Mouse (Mus musculus) embryonic facial prominence, embryonic 15.5 days (tissue): ENCODE results near the gene A630076J17Rik. TPM values are rescaled to one million over a fixed set of nuclear protein-coding genes. Genes with fewer than 3 reads are reported as not detected.
A peak's percentile ranks its signal among the peaks of the same experiment; 100 is the strongest.

Experiments used
- ATAC-seq: fragments of 200-750 bp; cut with Nextera tagmentation; 2 replicates; pipeline ENCODE4 v1.8.0; 2017; ENCODE audit warnings: low read depth, moderate TSS enrichment; ENCODE audit not compliant: insufficient number of reproducible peaks, low FRiP score, low TSS enrichment
- H3K27ac ChIP-seq: fragments of 300-500 bp; sonication (generic); replicated peaks from 2 replicates; pipeline ENCODE4 v1.5.1; 2015; ENCODE audit warnings: mild to moderate bottlenecking, inconsistent platforms
- H3K27me3 ChIP-seq: fragments of 300-500 bp; sonication (generic); 2 replicates; pipeline ENCODE4 v1.6.1; 2015; ENCODE audit warnings: inconsistent platforms
- H3K36me3 ChIP-seq: fragments of 300-500 bp; sonication (generic); 2 replicates; pipeline ENCODE4 v1.6.1; 2015; ENCODE audit warnings: mild to moderate bottlenecking, inconsistent platforms
- H3K4me1 ChIP-seq: fragments of 300-500 bp; sonication (generic); 2 replicates; pipeline ENCODE4 v1.6.1; 2015; ENCODE audit warnings: inconsistent platforms
- H3K4me2 ChIP-seq: fragments of 300-500 bp; sonication (generic); replicated peaks from 2 replicates; pipeline ENCODE4 v1.6.1; 2015; ENCODE audit warnings: mild to moderate bottlenecking, inconsistent platforms
- H3K4me3 ChIP-seq: fragments of 300-500 bp; sonication (generic); replicated peaks from 2 replicates; pipeline ENCODE4 v1.5.1; 2015; ENCODE audit warnings: mild to moderate bottlenecking, inconsistent platforms
- H3K9ac ChIP-seq: fragments of 300-500 bp; sonication (generic); 2 replicates; pipeline ENCODE4 v1.6.1; 2015; ENCODE audit warnings: inconsistent platforms
- H3K9me3 ChIP-seq: fragments of 300-500 bp; sonication (generic); replicated peaks from 2 replicates; pipeline ENCODE4 v1.6.1; 2016; ENCODE audit warnings: inconsistent platforms
- WGBS: fragments of 180-500 bp; shearing (Covaris S2); methylation state at CpG from one replicate; pipeline ENCODE4 v1.1.7; 2015; 5-methylcytosine and 5-hydroxymethylcytosine counted together
- polyA plus RNA-seq: library from polyadenylated mRNA; unstranded; fragments of >200 nt; fragmentation: Nextera tagmentation; extraction: Ambion mirVana; gene quantifications from 2 replicates; pipeline ENCODE4 v1.2.1, GENCODE M21; 2015

A630076J17Rik gene
- polyA plus RNA-seq, 1 experiment from 2014 or later = not detected

- Histone ChIP-seq H3K27ac (no peak overlapping the region), H3K36me3 (no peaks in the 10 kb centered on the region), H3K9ac (no peak overlapping the region), H3K4me1 (peaks cover 15% of the 10 kb centered on the region), H3K27me3 (no peaks in the 10 kb centered on the region), H3K4me2 (no peak overlapping the region), H3K4me3 (no peak overlapping the region), H3K9me3 (no peaks in the 10 kb centered on the region)
- no peak for ATAC-seq
- 81% methylated on average over 3 of the region's 3 CpGs for WGBS
Measured at GRCm38 (mm10) chr3:107276626-107277025, 46.2 kb downstream of the A630076J17Rik start.

DNA sequence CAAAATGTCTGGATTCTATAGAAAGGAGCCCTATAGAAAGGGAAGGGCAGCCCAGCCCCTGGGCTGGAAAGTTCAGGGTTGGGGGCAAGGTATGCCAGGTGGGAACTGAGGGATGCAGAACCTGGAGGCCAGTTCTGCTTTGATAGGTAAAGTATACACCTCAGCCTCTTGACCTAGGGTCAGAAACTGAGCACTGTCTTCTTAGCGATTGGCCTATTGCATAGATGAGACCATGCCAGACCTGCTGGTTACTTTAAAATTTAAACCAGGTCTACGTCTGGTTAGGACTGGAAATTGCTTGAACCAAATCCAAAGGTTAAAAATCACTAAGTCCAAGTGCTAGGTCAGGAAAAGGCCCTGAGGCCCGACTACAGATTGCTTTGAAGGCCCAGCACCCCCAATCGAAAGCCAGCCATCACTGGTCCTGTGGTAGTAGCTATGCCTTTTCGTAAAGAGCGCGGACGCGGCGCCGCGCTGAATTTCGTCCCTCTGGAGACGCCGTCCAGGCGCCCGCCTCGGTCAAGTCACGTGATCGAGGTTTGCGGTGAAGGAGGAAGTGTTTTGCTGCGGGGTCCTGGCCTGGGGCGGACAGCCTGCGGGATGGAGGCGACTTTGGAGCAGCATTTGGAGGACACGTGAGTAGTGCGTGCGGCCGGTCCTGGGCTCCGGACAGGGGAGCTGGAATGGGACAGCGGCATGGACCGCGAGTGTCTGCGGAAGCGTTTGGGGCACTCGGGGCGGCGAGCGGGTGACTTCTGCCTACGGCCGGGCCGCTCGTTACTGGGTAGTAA lies 48.3 kb downstream of the A630076J17Rik start, which contains the start of gene Lamtor5:
Gene Lamtor5 (plus strand): TSS at position 380 of the 791 bp plus-strand sequence.
- Histone ChIP-seq H3K4me3 (peak within 1 kb of the TSS; percentile 85), H3K9me3 (no peaks in the 10 kb centered on the region), H3K9ac (peak within 1 kb of the TSS; percentile 85), H3K4me2 (peak within 1 kb of the TSS; percentile 62), H3K4me1 (peaks cover 15% of the 10 kb centered on the region), H3K27me3 (no peaks in the 10 kb centered on the region), H3K36me3 (peaks cover 16% of the 10 kb centered on the region), H3K27ac (no peak within 1 kb of the TSS)
- 2% methylated on average over 43 of the region's 43 CpGs for WGBS
- ATAC-seq = peak; percentile 84

Other genes starting within 250 kb of the A630076J17Rik start
- gene Kcna3, start 194.4 kb upstream of the A630076J17Rik start, polyA plus RNA-seq = 1.0 and 1.7 TPM in 2 replicates
- gene Kcna2, start 129.5 kb upstream of the A630076J17Rik start, polyA plus RNA-seq = 0.35 TPM in 2 replicates
- gene Kcna10, start 47.6 kb upstream of the A630076J17Rik start, polyA plus RNA-seq = not detected in 2 replicates
- 0.21 TPM in 1 of 2 replicates, not detected in the other for gene Cym, start 8.9 kb upstream of the A630076J17Rik start, polyA plus RNA-seq
- gene Prok1, start 9.1 kb downstream of the A630076J17Rik start, polyA plus RNA-seq = not detected in 2 replicates
- gene Lamtor5, start 48.2 kb downstream of the A630076J17Rik start, polyA plus RNA-seq = 184 and 198 TPM in 2 replicates
- 4.0 and 4.7 TPM in 2 replicates for gene Slc16a4, start 60.6 kb downstream of the A630076J17Rik start, polyA plus RNA-seq
- gene Rbm15, start 103.1 kb downstream of the A630076J17Rik start, polyA plus RNA-seq = 12.7 and 13.0 TPM in 2 replicates
- 0.53 and 0.76 TPM in 2 replicates for gene Kcnc4, start 228.9 kb downstream of the A630076J17Rik start, polyA plus RNA-seq